Mouse (Mus musculus) cerebellum, adult 2 months (tissue): ENCODE measurements around the gene Pm20d1. TPM values are rescaled to one million over a fixed set of nuclear protein-coding genes. Genes with fewer than 3 reads are reported as not detected.

Source experiments
- DNase-seq, 2 experiments: peaks; one replicate each; pipeline ENCODE4 v3.0.0; 2021
- H3K27ac ChIP-seq: fragments of 200-500 bp; 2 replicates; pipeline ENCODE4 v1.5.1; 2012; ENCODE audit warnings: low read length, control low read depth, inconsistent platforms; ENCODE audit not compliant: insufficient read depth
- H3K27me3 ChIP-seq: fragments of 200-500 bp; 2 replicates; pipeline ENCODE4 v1.6.1; 2012; ENCODE audit warnings: inconsistent platforms, mild to moderate bottlenecking, low read length, moderate library complexity; ENCODE audit not compliant: control insufficient read depth, insufficient read depth
- H3K4me1 ChIP-seq: fragments of 200-500 bp; 2 replicates; pipeline ENCODE4 v1.6.1; 2011; ENCODE audit warnings: low read length; ENCODE audit not compliant: control insufficient read depth, insufficient read depth
- H3K4me3 ChIP-seq: fragments of 200-500 bp; replicated peaks from 2 replicates; pipeline ENCODE3; 2011; ENCODE audit warnings: mild to moderate bottlenecking, low read depth, low read length, control low read depth; ENCODE audit not compliant: insufficient read depth
- CTCF ChIP-seq: fragments of 200-500 bp; IDR thresholded peaks from 2 replicates; pipeline ENCODE4 v1.5.1; 2011; ENCODE audit warnings: low read depth, mild to moderate bottlenecking, control low read depth, low read length, moderate library complexity, borderline replicate concordance; ENCODE audit not compliant: insufficient read depth
- POLR2A ChIP-seq: fragments of 200-500 bp; IDR thresholded peaks from 2 replicates; pipeline ENCODE4 v1.6.1; 2011; ENCODE audit warnings: low read length, control low read depth, borderline replicate concordance; ENCODE audit not compliant: insufficient read depth
- WGBS: fragments of 180-500 bp; shearing (Covaris S2); methylation state at CpG from one replicate; pipeline ENCODE4 v1.1.7; 2018; 5-methylcytosine and 5-hydroxymethylcytosine counted together
- polyA plus RNA-seq: library from polyadenylated mRNA; depleted of rRNA; stranded (reverse); fragments of >200 nt; gene quantifications from 2 replicates; pipeline ENCODE4 v1.2.3, GENCODE M21; 2012

The Pm20d1 gene
- polyA plus RNA-seq, 1 experiment = 2.1 TPM

DNA sequence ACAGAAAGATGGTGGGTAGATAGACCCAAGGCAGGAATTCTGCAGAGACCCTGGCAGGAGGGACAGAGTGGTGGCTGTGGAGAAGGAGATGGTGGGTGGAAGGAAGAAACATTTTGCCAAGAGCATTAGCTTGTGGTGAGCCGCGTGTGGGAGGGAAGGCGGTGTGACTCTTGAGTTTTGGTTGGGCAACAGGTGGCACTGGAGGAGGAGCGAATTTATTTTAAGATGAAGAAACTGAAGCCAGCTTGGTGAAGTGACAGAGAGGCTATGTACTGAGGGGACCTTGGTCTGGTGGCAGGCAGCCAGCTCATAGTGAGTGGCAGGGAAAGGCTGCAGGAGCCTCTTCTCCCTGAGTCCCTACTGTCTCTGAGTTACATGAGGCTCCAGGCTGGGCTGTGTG is 42.3 kb upstream of the Pm20d1 start:
- no peaks in the 10 kb centered on the region for H3K27me3 ChIP-seq
- no peak for TF ChIP-seq POLR2A
- TF ChIP-seq CTCF = no peak
- no peak overlapping the region for H3K4me3 ChIP-seq
- DNase-seq = no peak
- WGBS = 51% methylated on average over 4 of the region's 4 CpGs
- peaks cover 22% of the 10 kb centered on the region for H3K4me1 ChIP-seq
- H3K27ac ChIP-seq = no peak overlapping the region

DNA sequence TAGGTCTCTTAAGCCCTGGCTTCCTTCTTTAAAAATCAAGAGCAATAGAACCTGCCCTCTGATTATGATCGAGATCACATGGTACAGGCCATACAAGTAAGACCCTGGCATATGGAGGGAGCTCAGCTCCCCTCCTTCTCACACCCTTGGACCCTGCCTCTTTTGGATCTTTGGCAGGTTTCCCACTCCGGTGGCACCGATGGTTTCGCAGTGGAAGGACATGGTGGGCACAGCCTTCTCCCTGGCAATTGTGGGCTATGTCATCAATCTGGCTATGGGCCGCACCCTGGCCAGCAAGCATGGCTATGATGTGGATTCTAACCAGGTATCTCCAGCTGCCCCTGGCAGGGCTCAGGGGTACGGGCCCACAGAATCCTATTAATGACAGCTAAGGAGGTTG is 40.0 kb upstream of the Pm20d1 start:
- Histone ChIP-seq H3K4me3 (no peak overlapping the region), H3K27me3 (no peaks in the 10 kb centered on the region), H3K27ac (no peak overlapping the region), H3K4me1 (peaks cover 7% of the 10 kb centered on the region)
- WGBS = 67% methylated on average over 6 of the region's 6 CpGs
- no peak for DNase-seq
- TF ChIP-seq CTCF (no peak), POLR2A (no peak)

DNA sequence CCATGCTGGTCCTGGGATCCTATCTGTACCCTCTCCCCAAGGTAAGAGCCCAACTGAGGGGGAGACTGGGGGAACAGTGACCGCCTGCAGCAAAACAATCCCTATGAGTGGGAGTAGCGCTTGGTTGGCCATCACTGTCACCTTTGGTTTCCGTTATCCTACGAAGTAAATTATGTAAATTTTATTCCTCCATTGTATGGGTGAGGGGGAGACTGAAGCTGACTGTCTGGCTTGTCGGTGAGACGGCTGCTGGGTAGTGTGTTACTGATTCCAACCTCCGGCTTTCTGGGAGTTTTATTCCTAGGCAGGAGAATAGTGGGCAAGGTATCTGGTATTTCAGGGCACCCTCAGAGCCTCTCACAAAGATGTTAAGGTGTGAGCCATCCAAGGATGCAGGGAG is 38.4 kb upstream of the Pm20d1 start:
- no peak overlapping the region for H3K27ac ChIP-seq
- H3K4me1 ChIP-seq = no peaks in the 10 kb centered on the region; the same call in 1 of the 2 replicates
- DNase-seq = no peak
- no peak overlapping the region for H3K4me3 ChIP-seq
- 77% methylated on average over 7 of the region's 7 CpGs for WGBS
- no peaks in the 10 kb centered on the region for H3K27me3 ChIP-seq
- no peak for TF ChIP-seq CTCF
- no peak for TF ChIP-seq POLR2A

DNA sequence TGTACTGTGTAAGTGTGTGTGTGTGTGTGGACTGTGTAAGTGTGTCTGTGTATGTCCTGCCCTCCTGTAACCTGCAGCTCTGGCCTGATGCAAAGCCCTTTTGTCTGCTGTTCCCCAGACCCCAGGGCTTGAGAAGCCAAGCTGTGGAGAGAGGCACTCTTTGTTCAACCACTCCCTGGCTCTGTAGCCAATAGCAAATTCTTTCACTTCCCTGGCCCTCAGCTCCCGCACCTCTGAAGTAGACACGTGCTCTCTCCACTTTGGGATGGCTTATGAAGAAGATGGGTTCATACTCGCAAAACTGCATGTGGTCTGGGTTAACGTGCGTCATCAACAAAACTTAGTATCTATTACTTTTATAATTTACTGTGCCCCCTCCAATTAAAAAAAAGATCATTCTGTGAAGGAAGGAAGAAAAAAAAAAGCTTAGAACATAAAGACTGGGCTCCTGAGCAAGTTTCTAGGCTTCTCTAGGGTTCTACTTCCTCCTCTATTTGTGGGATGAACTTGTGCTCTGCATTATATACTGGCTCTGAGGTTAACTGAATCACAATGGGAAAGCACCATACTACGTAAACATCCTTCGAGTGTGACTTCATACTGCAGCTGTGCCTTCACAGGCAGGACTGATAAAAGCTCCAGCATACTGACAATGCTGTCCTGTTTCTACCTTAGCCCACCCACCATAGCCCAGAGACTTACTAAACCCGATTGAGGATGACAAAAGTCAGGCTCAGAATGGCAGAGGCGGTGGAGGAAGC is 37.3 kb upstream of the Pm20d1 start:
- 73% methylated on average over 9 of the region's 9 CpGs for WGBS
- H3K27ac ChIP-seq = no peak overlapping the region
- no peak for DNase-seq
- H3K27me3 ChIP-seq = no peaks in the 10 kb centered on the region
- no peak for TF ChIP-seq POLR2A
- TF ChIP-seq CTCF = no peak
- no peaks in the 10 kb centered on the region; the same call in 1 of the 2 replicates for H3K4me1 ChIP-seq
- H3K4me3 ChIP-seq = no peak overlapping the region

DNA sequence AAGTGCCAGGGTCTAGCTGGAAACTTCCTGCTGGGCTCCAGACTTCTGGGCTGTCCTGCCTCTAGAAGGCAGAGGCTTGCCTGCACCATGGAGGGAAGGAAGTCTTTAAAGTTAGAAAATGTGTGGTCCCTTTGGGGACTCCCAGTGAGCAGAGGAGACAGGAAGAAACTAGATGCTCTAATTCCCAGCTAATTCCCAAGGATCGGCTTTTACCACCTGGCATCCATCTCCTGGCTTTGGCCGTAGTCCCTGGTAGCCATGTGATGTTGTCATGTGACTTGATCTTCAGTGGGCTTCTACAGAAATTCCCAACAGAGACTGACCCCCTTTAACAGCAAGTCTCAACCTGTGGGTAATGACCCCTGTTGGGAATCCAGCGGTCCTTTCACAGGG is 36.8 kb upstream of the Pm20d1 start:
- Histone ChIP-seq H3K4me3 (no peak overlapping the region), H3K4me1 (no peaks in the 10 kb centered on the region), H3K27ac (no peak overlapping the region), H3K27me3 (no peaks in the 10 kb centered on the region)
- no peak for DNase-seq
- WGBS = 62% methylated on average over 3 of the region's 3 CpGs
- TF ChIP-seq CTCF = no peak
- no peak for TF ChIP-seq POLR2A

DNA sequence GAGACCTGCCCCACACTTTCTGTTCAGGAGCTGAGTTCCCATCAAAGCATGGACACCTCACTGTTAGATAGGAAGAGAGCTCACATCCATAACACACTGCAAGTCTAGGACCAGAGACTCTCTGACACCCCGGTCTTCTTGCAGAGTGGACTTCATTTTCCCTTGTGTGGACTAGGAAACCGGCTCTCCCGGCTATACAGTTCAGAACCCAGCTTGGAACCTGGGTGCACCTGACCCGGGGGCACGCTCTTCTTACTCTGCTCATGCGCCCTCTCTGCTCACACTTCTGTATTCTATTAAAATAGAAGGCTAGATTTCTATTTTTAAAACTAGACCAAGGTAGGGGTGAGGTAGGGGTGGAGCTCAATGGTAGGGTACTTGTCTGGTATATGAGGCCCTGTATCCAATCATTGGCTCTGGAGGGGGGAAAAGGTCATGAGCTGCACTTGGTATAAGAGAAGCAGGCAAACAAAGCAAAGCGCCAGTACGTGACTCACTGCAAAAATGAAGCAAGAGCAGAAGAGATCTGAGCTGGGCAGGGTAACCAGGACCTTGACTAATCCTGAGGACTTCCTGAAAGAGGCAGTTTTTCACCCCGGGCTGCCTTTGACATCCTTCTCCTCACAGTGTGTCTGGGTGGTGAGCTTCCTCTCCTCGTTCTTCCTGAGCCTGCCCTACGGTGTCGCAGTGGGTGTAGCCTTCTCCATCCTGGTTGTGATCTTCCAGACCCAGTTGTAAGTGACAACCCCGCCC is 35.9 kb upstream of the Pm20d1 start:
- TF ChIP-seq CTCF (no peak), POLR2A (no peak)
- 92% methylated on average over 13 of the region's 13 CpGs for WGBS
- H3K4me3 ChIP-seq = no peak overlapping the region
- H3K27ac ChIP-seq = no peak overlapping the region
- H3K27me3 ChIP-seq = no peaks in the 10 kb centered on the region
- H3K4me1 ChIP-seq = no peaks in the 10 kb centered on the region
- no peak for DNase-seq

DNA sequence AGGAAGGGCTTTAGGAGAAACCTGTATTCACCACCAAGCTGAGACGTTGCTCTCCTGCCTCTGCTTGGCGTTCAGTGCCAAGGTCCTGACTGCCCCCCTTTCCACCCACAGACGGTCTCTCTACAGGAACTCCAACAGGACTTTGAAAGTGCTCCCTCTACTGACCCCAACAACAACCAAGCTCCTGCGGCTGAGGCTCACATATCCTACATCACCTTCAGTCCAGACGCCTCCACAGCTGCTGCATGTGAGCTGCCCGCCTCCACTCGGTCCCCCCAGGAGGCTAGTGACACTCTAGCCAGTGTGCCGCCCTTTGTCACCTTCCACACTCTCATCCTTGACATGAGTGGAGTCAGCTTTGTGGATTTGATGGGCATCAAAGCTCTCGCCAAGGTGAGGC is 33.5 kb upstream of the Pm20d1 start:
- Histone ChIP-seq H3K4me3 (no peak overlapping the region), H3K27me3 (no peaks in the 10 kb centered on the region), H3K27ac (no peak overlapping the region), H3K4me1 (no peaks in the 10 kb centered on the region)
- no peak for DNase-seq
- TF ChIP-seq CTCF (no peak), POLR2A (no peak)
- 62% methylated on average over 9 of the region's 9 CpGs for WGBS
